Mouse (Mus musculus) urinary bladder, postnatal 4 days (tissue): ENCODE results near the gene Tcta.
"Not testable (repeated sequence)": the region's sequence is repeated elsewhere in the genome, so short reads cannot be mapped to it uniquely, and the experiment has no call there.

Source experiments
- DNase-seq, 2 experiments: peaks; one replicate each; pipeline ENCODE4 v3.0.0; 2021 to 2022; ENCODE audit warnings: low spot score in 2 of 2

Gene Tcta

DNA sequence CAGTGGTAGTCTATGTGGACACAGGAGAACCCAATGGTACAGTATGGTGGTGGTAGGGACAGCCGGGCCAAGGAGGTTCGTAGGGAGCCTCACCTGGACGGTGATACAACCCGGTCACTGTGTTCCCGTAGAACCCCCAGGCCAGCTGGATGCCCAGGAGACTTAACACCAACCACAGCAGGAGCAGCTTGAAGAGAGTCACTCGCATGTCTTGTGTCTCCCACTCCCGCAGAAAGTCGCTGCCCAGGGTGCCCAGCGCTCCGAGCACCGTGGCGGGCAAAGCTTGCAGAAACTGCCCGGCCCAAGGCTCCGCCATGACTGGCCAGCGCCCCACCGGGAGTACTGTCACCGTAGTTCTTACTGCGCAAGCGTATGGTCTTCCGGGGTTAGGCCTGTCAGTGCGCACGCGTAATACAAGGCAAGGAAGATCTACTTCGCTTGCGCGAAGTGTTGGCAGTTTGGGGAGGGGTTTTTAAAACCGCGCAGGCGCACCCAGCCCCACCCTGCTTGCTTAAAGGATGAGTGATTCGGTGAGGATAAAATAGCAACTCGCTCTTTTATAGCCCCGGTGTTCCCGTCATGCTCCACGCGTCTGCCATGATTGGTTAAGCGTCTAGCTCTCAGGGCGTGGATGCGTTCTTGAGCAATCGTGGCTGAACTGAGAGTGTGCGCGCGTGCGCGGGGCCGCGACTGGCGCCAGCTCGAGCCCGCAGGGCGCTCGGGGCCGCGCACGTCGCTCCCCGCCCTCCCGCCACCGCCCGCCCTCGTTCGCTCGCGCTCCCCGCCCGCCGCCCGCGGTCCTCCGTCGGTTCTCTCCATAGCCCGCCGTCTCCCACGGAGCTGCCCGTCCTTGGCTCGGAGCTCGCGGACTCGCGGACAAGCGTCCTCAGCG lies at the start of gene Tcta, which contains the start of gene Rhoa:
Tcta (minus strand) TSS at position 532 of the 892 bp plus-strand sequence.
Rhoa (plus strand) TSS at position 501 of the 892 bp plus-strand sequence.
- DNase-seq, result peak; percentile 95 to 98

DNA sequence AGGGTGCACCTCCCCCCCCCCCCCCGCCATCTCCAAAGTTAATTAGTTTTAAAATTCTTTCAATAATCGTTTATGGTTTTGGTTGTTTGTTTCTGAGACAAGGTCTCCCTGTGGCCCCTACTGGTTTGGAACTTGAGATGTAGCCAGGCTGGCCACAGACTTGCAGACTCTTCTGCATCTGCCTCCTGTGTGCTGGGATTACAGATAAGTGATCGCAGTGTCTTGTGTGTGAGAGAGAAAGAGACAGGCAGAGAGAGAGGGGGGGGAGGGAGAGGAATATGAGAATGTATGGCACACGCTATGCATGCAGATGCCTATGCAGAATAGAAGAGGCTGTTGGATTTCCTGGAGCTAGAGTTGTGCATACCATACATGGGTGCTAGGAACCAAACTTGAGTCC lies 43.8 kb upstream of the Tcta start:
- no peak for DNase-seq

DNA sequence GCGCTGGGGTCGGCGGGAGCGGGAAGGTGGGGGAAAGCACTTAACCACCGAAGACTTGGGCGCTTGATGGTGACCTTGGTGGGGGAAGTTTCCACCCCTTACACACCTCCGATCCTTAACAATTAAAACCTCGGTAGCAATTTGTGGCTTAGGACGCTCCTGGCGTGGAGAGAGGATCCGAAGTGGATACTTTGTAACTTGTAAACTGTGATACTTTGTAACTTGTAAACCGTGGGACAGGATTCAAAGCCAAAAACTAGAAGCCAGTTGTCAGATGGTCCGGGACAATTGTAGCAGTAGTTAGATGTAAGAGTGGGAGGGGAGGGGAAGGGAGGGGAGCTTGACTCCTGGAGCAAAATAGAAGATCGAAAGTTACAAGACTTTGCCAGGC lies 42.3 kb upstream of the Tcta start:
- no peak for DNase-seq

DNA sequence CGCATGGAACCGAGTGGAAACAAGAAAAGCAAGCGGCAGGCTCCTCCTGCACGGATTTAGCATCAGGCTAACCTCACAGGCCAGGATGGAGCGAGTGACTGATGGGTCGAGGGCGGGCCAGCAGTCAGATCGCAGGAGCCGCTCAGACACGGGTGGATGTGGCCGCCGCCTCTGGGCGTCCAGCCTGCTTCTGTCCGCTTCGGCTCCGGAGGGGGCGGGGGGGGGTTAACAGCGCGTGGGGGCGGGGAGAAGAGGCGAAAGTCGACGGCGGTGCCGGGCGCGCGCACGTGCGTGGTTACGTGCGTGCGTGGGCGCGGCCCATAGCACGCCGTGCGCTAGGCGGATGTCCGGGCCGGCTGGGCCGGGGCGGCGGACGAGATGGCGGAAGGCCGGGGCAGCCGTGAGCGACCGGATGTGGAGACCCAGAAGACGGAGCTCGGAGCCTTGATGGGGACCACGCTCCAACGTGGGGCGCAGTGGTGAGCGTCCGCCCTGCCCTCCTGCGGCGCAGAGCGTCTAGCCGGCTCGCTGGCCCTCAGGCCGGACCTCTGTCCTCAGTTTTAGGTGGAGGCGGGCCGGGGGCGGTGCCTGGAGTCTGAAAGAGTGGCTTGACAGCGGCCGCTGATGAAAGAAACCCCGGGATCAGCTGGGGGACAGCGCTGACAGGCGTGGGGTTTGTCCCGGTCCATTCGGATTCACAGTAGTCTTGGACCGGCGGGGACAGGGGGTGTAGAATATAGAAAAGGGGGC lies 41.8 kb upstream of the Tcta start, which contains the start of gene Usp4:
Usp4 (plus strand) TSS at position 314 of the 750 bp plus-strand sequence.
- peak; percentile 87 to 88 for DNase-seq

DNA sequence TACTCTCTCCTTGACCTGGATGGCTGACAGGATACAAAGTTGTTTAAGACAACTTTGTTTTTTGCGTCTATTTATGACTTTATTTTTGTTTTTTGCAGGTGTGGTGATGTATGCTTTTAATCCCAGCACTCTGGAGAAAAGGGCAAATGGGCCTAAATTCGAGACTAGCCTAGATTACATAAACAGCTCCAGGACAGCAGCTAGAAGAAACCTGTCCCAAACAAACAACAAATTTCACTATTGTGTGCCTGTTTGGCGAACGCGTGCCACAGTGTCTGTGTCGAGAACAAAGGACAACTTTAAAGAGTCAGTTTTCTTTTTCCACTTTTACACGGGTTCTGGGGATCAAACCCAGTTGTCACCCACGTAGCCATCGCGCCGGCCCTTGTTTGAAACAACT lies 41.1 kb upstream of the Tcta start:
- no peak for DNase-seq

DNA sequence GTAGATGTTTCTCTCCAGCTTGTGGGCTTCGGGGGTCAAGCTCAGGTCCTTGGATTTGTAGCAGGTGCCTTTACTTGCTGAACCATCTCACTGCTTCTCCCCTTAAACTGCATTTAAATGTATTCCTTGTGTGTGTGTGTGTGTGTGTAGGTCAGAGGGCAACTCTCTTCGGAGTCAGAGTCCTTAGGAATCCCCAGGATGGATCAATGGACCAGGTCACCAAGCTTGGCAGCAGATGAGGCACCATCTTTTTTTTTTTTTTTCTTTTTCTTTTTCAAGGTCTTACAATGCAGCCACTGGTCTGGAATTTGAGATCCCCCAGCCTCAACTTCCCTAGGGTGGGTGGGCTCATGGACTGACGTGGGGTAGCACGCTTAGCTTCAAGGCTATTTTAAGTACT lies 38.5 kb upstream of the Tcta start:
- DNase-seq, result no peak

DNA sequence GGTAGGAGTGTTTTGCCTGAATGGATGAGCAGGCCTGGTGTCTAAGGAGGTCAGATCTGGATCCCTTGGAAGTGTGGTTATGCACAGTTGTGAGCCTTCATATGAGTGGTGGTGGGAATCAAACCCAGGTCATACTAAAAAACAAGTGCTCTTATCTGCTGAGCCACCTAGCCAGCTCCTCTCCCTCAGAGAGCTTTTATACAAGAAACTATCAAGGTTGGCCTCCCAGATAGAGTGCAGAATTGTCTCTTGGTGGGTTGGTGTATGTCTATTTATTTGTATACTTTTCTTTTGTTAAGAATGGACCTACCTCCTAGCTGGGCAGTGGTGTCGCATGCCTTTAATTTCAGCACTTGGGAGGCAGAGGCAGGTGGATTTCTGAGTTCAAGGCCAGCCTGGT lies 37.9 kb upstream of the Tcta start:
- no peak for DNase-seq

DNA sequence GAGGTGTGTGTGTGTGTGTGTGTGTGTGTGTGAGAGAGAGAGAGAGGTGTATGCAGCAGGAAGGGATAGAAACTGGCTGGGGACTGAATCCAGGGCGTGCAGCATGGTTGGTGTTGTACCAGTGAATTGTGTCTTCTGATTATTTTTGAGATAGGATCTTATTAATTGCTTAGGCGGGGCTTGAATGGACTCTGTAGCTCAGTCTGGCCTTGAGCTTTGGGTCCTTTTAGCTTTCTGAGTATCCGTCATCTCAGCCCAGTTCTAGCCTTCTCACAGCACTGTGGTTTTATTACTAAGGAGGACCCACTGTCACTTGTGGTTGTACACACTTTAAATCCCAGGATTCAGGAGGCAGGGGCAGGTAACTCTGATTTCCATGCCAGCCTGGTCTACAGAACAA lies 37.4 kb upstream of the Tcta start:
- DNase-seq, result no peak

DNA sequence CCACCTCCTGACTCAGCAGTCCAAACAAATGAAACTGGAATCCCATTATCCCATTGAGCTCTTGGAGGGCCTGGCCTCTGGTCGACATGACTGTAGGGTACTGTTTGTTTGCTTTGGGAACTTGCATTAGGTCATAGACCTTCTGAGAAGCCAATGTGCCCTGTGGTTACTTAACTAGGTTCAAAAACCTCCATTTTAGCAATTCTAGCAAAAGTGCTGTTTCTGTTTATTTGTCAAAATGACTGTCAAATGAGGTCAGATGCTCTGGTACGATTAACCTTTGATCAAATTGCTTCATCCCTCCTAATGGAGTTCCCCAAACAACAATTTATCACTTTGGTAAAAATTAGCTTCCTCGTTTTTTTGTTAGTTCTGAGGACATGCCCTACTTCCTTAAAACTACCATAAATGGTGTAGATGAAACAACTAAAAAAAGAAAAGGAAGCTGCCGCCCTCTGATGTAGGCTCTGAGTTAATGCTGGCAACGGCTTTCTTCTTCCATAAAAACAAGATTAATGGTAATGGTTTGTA lies 36.4 kb upstream of the Tcta start:
- DNase-seq, result no peak

DNA sequence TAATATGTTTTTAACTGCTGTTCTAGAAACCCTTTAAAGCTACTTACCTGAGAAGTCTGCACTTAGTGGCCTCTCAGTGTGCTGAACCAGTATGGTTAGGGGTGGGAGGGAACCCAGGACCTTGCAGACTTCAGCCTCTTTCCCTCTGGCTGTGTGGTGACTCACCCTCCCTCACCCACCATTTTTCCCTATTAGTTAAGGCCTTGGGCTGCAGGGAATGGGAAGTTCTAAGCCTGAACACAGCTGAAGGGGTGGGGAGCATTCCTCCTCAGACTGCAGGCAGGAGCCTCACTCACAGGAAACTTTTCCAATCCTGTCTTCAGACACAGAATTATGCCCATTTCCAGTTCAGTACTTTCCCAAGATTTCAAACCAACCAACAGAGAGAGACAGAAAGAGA lies 35.8 kb upstream of the Tcta start:
- DNase-seq, result no peak

DNA sequence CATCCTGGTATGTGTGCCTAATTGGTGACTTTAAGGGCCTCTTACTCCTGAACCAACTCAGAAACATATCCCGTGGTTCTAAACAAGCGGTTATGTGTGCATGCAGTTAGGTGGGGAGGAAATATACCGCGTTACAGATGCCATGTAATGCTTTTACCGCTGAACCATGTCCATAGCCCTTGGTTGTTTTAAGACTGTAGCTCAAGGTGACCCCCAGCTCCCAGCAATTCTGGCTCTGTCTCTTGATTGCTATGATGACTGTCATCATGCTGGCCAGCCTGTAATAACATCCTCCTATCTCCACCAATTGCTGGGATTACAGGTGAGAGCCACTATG lies 35.1 kb upstream of the Tcta start:
- DNase-seq, result no peak

DNA sequence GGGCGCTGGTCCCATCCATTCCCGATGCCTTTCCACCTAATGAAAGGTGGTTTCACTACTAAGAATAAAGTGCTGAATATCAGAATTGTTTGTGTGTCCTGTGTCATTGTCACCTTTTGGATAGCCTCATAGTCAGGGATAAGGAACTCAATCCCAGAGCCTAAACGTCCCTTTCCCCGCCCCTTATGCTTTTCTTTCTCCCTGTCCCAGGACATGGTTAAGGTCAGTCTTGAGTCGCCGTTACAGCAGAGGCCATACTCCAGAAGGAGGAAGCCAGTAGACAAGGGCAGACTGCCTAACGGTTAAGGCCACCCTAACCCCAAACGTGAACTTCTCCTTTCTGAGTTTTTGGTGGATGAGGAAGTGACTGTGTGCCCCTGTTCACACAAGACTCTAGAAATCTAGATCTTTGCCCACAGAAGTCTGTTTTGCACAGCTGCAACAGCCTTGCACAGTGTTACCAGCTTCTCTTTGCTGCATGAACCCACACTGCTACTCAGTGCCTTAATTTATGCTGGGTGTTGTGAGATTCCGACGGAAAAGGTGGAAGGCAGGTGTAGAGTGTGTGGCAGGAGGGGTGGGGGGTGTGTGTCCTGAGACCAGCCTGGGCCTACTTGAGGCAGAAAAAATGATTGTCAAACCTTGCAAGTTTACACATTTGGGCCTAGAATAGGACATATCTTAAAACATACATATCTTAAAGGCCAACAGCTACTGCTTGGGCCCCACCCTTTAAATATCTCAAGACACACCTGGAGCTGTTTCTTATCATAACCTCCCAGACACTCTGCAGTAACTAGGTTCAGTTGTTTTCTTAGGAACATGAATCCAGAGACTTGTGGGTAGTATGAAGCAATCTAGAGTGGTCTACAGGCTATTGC lies 34.5 kb upstream of the Tcta start:
- no peak for DNase-seq

DNA sequence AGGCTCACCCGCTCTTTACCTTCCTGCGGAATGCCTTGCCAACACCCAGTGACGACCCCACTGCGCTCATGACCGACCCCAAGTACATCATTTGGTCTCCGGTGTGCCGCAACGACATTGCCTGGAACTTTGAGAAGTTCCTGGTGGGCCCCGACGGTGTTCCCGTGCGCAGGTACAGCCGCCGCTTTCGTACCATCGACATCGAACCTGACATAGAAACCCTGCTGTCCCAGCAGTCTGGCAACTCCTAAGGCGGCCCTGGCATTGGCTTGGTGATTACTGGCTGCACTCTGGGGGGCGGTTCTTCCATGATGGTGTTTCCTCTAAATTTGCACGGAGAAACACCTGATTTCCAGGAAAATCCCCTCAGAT lies 33.9 kb upstream of the Tcta start:
- no peak for DNase-seq

DNA sequence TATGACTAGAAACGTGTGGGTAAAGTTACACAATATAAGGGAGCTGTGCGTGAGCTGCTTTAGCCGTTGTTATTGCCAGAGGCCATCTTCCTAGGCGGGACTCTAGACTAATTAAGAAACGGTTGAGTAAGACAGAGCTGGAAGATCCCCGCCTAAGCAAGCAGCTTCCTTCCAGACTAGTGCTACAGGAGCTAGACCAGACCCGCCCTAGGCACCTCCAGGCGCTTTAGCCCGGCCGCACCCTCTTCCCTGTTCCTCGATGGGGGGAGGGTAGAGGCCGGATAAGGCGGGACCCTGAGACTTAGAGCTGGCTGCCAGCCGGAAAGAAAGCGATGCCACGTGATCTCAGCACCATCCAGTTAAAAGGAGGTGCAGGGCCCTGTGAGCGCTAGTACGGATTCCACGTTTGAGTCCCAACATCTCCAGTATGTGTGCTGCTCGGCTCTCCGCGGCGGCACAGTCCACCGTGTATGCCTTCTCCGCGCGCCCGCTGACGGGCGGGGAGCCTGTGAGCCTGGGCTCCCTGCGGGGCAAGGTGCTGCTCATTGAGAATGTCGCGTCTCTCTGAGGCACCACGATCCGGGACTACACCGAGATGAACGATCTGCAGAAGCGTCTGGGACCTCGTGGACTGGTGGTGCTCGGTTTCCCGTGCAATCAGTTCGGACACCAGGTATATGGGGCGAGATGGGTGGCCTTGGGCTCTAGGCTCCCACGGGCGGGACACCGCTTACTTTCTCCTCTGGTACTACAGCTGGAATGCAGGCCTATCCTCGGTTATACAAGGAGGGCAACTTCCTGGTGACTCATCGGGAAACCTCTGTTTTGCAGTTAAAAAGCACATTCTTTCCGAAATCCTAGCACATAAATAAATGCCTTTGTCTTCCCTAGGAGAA lies 33.2 kb upstream of the Tcta start, which contains the start of gene Gpx1:
Gpx1 (plus strand) TSS at position 18 of the 896 bp plus-strand sequence.
- peak; percentile 92 for DNase-seq

DNA sequence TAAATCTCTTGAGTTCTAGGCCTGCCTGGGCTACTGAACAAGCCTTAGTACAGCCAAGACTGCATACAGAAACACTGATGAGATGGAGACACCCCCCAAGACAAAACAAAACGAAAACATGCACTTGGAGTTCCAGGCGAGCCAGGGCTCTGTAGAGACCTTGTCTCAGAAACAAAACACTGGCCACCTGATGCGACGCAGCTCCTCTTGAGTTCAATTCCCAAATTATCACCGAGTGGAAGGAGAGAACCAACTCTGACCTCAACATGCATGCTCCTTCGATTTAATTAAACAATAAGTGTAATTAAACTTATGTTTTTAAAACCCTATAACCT lies 32.6 kb upstream of the Tcta start:
- DNase-seq, result no peak

DNA sequence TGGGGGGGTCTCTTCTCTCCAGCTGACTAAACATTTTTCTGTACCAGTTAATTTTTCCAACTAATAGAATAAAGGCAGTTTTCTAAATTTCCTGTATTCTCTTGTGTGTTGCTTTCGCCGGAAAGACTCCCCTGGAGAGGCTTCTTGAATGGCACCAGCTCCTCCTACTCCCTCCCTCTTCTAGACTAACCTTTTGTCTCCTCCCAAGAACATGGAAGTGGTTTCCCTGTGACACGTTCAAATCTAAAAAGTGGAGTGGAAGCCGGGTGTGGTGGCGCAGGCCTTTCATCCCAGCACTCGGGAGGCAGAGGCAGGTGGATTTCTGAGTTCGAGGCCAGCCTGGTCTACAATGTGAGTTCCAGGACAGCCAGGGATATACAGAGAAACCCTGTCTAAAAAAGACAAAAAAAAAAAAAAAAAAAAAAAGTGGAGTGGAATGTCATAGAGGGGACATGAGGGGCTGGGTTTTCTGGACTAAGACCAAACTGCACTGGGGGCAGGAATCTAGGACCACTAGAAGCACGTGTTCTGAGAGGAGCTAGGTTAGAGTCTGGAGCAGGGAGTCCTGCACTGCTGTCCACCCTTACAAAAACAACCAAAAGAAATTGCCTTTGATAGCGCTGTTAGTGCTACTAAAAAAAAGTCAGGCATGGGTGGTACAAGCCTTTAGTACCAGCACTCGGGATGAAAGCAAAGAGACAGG lies 32.0 kb upstream of the Tcta start:
- no peak for DNase-seq

DNA sequence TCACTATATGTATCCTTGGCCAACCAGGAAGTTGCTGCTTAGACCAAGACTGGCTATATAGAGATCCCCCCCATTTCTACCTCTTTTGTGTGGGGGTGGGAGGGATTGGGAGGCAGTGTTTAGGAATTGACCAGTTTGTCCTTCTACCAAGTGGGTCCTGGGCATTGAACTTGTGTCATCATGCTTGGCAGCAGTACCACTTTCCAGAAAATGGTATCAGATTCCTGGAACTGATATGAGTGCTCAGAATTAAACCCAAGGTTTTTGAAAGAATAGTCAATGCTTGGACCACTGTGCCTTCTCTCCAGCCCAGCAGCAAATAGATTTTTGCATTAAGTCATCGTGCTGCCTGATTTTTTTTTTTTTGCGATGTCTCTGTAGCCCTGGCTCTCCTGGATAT lies 19.9 kb upstream of the Tcta start:
- no peak for DNase-seq

DNA sequence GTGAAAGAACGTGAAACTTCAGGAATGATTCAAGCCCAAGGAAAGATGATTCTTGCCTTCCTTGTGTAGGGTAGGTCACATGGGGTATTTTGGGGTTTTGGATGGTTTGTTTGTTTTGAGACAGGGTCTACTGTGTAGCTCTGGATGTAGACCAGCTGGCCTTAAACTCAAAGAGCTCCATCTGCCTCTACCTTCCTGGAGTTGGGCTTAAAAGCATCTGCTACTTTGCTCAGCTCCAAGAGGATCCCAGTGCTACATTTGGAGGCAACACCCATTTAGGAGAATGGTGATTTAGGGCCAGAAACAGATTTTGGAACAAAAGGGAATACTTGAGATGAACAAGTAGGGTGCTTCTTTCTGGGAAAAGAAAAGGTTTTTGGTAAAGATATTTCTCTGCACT lies 18.8 kb upstream of the Tcta start:
- DNase-seq, result no peak

DNA sequence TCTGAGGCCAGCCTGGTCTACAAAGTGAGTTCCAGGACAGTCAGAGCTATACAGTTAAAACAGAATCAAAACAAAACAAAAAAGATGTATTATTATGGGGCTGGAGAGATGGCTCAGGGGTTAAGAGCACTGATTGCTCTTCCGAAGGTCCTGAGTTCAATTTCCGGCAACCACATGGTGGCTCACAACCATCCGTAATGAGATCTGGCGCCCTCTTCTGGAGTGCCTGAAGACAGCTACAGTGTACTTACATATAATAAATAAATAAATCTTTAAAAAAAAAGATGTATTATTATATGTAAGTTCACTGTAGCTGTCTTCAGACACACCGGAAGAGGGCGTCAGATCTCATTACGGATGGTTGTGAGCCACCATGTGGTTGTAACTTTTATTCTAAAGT lies 16.1 kb upstream of the Tcta start:
- DNase-seq, result not testable (repeated sequence)

DNA sequence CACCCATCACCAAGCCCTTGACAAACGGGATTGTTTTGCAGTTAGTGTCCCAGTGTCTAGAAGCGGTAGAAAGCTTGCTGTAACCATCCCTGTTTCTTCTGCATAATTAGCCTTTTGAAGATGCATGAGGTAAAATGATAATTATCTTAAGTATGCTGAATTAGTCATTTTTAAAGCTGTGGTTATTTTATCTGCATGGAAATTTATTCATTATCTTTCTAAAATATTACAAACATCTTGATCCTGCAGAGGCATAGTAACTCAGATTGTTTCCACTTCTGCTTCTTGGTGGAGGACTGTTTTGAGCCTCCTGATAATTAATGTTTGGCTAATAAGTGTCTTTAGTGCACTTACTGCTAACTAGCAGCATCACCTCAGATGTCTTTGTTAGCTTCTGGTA lies 12.5 kb upstream of the Tcta start:
- no peak for DNase-seq
